Comparison of ENCODE assay signal across 1 mouse cellular context in the genomic region with DNA sequence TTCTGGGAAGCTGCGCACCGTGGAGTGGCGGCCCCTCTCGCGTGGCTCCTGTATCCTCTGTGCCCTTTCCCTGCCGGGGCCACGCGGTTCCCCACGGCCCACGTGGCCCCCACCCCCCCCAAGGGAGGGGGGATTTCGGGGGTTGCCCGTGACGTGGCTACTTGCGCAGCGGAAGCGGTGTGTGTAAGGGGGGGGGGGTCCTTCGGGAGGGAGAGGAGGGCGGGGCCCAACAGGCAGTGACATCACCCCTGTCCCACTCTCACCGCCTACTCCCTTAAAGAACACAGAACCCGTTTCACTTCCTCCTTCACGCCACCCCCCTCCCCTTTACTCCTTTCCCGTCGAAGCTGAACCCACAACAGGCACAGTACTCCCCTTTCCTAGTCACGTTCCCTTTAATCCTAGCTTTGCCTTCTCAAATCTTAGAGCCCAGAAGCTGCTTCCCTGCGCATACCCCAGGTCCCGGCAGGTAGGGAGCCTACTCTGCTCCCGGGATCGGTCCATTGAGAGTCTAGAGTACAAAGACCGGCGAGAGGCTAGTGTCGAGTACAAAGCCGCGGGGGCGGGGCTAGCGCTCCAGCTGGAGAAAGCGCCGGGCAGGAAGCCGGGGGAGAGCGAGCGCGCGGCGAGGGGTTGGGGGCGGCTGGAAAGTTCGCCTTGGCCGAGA.
A peak's percentile ranks its signal among the peaks of the same experiment; 100 is the strongest.
TF ChIP-seq lines count a peak whose summit lies in the region.

No protein-coding gene starts in this region.

TF ChIP-seq in MEL, 35 proteins besides CTCF, POLR2A, EP300 and RAD21:
- TF ChIP-seq MAX (IDR thresholded peaks at IDR 0.05; ENCODE audit: low read length) (peak; percentile 92), ELF1 (IDR thresholded peaks at IDR 0.05; ENCODE audit: low read depth, low read length) (peak; percentile 80), MYC (IDR thresholded peaks at IDR 0.05; ENCODE audit: low read depth, low read length) (peak; percentile 97), TBP (IDR thresholded peaks at IDR 0.05; ENCODE audit: low read depth, low read length) (peak; percentile 39), MAZ (IDR thresholded peaks at IDR 0.05; ENCODE audit: low read depth, low read length) (peak; percentile 99), MXI1 (IDR thresholded peaks at IDR 0.05; ENCODE audit: low read depth, low read length) (peak; percentile 96), USF1 (IDR thresholded peaks at IDR 0.05; ENCODE audit: low read depth, low read length) (peak; percentile 75), HCFC1 (IDR thresholded peaks at IDR 0.05; ENCODE audit: low read depth, low read length) (peak; percentile 65), ZKSCAN1 (IDR thresholded peaks at IDR 0.05; ENCODE audit: low read depth, low read length) (no peak), BHLHE40 (IDR thresholded peaks at IDR 0.05; ENCODE audit: borderline replicate concordance, low read depth, low read length) (peak; percentile 72; the same call in 1 of the 2 replicates), UBTF (IDR thresholded peaks at IDR 0.05; ENCODE audit: borderline replicate concordance, insufficient read depth, low read depth, low read length) (no peak; the same call in 1 of the 2 replicates), CHD2 (IDR thresholded peaks at IDR 0.05; ENCODE audit: low read length) (no peak), ETS1 (IDR thresholded peaks at IDR 0.05; ENCODE audit: low read depth, low read length) (peak; percentile 96), SIN3A (IDR thresholded peaks at IDR 0.05; ENCODE audit: low read length) (peak; percentile 94), MAFK (IDR thresholded peaks at IDR 0.05; ENCODE audit: borderline replicate concordance, low read depth, low read length) (no peak), NRF1 (IDR thresholded peaks at IDR 0.05; ENCODE audit: insufficient read depth, low read depth, low read length, poor library complexity, severe bottlenecking) (0 out of 2 replicates have a peak, but pooled peaks have one; percentile 3)
